Mouse (Mus musculus) heart, postnatal 0 days (tissue): Measurements from ENCODE around the gene Rac2.

ENCODE experiments used
- CTCF ChIP-seq: IDR thresholded peaks from 2 replicates; pipeline ENCODE4 v1.5.1; 2016; ENCODE audit warnings: antibody characterized with exemption, control low read depth, low read depth
- EP300 ChIP-seq: IDR thresholded peaks from 2 replicates; pipeline ENCODE4 v1.6.1; 2016; ENCODE audit warnings: antibody characterized with exemption, low read depth

DNA sequence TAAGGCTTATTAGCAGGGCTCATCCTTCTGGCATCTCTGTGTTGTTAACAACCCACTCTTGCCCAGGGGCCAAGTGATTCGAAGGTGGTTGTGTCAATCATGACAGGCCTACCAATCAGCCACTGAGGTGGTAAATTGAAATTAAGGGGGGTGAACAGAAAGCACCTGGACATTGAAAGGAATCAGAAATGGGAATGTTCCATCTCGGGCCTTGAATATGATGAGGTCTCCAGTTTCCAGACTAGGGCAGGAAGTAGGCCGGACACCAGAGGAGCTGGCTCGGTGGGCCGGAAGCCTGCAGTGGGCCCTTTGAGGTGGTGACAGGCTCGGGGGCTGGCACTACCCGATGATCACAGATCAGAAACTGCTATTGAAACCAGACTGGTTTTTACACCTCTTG is 44.6 kb downstream of the Rac2 start:
- TF ChIP-seq CTCF: no peak
- TF ChIP-seq EP300: no peak
